Mouse (Mus musculus): ENCODE results near the gene Sorl1. TPM values are rescaled to one million over a fixed set of nuclear protein-coding genes. Genes with fewer than 3 reads are reported as not detected.
A peak's percentile ranks its signal among the peaks of the same experiment; 100 is the strongest.

Gene Sorl1
- polyA plus RNA-seq, 1 experiment from 2014 or later: 9.3 TPM

- H3K4me1 ChIP-seq (ENCODE audit: control insufficient read depth, insufficient read depth, low read length): no peaks in the 10 kb centered on the region
- H3K36me3 ChIP-seq (ENCODE audit: control insufficient read depth, insufficient read depth, low read length): peaks cover 40% of the 10 kb centered on the region
- H3K4me2 ChIP-seq (ENCODE audit: low read depth, low read length): no peak overlapping the region
- H3K9me3 ChIP-seq (ENCODE audit: control insufficient read depth, low read length): no peaks in the 10 kb centered on the region
- no peak overlapping the region for H3K4me3 ChIP-seq (ENCODE audit: low read depth, low read length)
- ATAC-seq (ENCODE audit: low read depth) (peak; percentile 85), DNase-seq (ENCODE audit: low spot score) (peak; percentile 77)
- no peaks in the 10 kb centered on the region for H3K27me3 ChIP-seq (replicated peaks; ENCODE audit: control insufficient read depth, insufficient read depth, low read length)
- H3K27ac ChIP-seq (replicated peaks; ENCODE audit: low read depth, low read length): no peak overlapping the region
- H3K9ac ChIP-seq (ENCODE audit: low read depth, low read length): no peak overlapping the region
- 73% methylated on average over 25 of the region's 25 CpGs for WGBS
Measured at GRCm38 (mm10) chr9:41973775-41974657, 150.1 kb downstream of the Sorl1 start.

GRCm38 (mm10) chr9:41969961-41970360 is 154.1 kb downstream of the Sorl1 start:
- 93% methylated on average over 8 of the region's 8 CpGs for WGBS
- DNase-seq (ENCODE audit: low spot score): no peak

GRCm38 (mm10) chr9:41968673-41969460 is 155.2 kb downstream of the Sorl1 start:
- Histone ChIP-seq H3K27me3 (replicated peaks; ENCODE audit: control insufficient read depth, insufficient read depth, low read length) (no peaks in the 10 kb centered on the region), H3K4me1 (ENCODE audit: control insufficient read depth, insufficient read depth, low read length) (no peaks in the 10 kb centered on the region), H3K4me2 (ENCODE audit: low read depth, low read length) (no peak overlapping the region), H3K9me3 (ENCODE audit: control insufficient read depth, low read length) (no peaks in the 10 kb centered on the region), H3K4me3 (ENCODE audit: low read depth, low read length) (no peak overlapping the region), H3K27ac (replicated peaks; ENCODE audit: low read depth, low read length) (no peak overlapping the region), H3K36me3 (ENCODE audit: control insufficient read depth, insufficient read depth, low read length) (peaks cover 15% of the 10 kb centered on the region), H3K9ac (ENCODE audit: low read depth, low read length) (no peak overlapping the region)
- DNase-seq (ENCODE audit: low spot score) (no peak), ATAC-seq (ENCODE audit: low read depth) (no peak)
- 95% methylated on average over 15 of the region's 15 CpGs for WGBS

More at GRCm38 (mm10) chr9:41969961-41970360, 154.1 kb downstream of the Sorl1 start:
- Histone ChIP-seq H3K27me3 (replicated peaks; ENCODE audit: control insufficient read depth, insufficient read depth, low read length) (no peaks in the 10 kb centered on the region), H3K4me2 (ENCODE audit: low read depth, low read length) (no peak overlapping the region), H3K36me3 (ENCODE audit: control insufficient read depth, insufficient read depth, low read length) (peaks cover 15% of the 10 kb centered on the region), H3K27ac (replicated peaks; ENCODE audit: low read depth, low read length) (no peak overlapping the region), H3K4me3 (ENCODE audit: low read depth, low read length) (no peak overlapping the region), H3K9me3 (ENCODE audit: control insufficient read depth, low read length) (no peaks in the 10 kb centered on the region), H3K4me1 (ENCODE audit: control insufficient read depth, insufficient read depth, low read length) (no peaks in the 10 kb centered on the region), H3K9ac (ENCODE audit: low read depth, low read length) (no peak overlapping the region)
- ATAC-seq (ENCODE audit: low read depth): no peak

GRCm38 (mm10) chr9:41961274-41961673 is 162.8 kb downstream of the Sorl1 start:
- Histone ChIP-seq H3K27ac (replicated peaks; ENCODE audit: low read depth, low read length) (peak overlapping the region; percentile 41), H3K27me3 (replicated peaks; ENCODE audit: control insufficient read depth, insufficient read depth, low read length) (no peaks in the 10 kb centered on the region), H3K9me3 (ENCODE audit: control insufficient read depth, low read length) (no peaks in the 10 kb centered on the region), H3K9ac (ENCODE audit: low read depth, low read length) (no peak overlapping the region), H3K4me3 (ENCODE audit: low read depth, low read length) (no peak overlapping the region), H3K4me2 (ENCODE audit: low read depth, low read length) (no peak overlapping the region), H3K4me1 (ENCODE audit: control insufficient read depth, insufficient read depth, low read length) (peaks cover 5% of the 10 kb centered on the region), H3K36me3 (ENCODE audit: control insufficient read depth, insufficient read depth, low read length) (no peaks in the 10 kb centered on the region)
- DNase-seq (ENCODE audit: low spot score): peak; percentile 58
- peak; percentile 48; the same call in 1 of the 2 replicates for ATAC-seq (ENCODE audit: low read depth)
- WGBS: 61% methylated on average over 10 of the region's 10 CpGs

GRCm38 (mm10) chr9:41958282-41958681 is 165.8 kb downstream of the Sorl1 start:
- WGBS: 88% methylated on average over 9 of the region's 9 CpGs
- Histone ChIP-seq H3K36me3 (ENCODE audit: control insufficient read depth, insufficient read depth, low read length) (no peaks in the 10 kb centered on the region), H3K27me3 (replicated peaks; ENCODE audit: control insufficient read depth, insufficient read depth, low read length) (no peaks in the 10 kb centered on the region), H3K9ac (ENCODE audit: low read depth, low read length) (no peak overlapping the region), H3K4me1 (ENCODE audit: control insufficient read depth, insufficient read depth, low read length) (peaks cover 6% of the 10 kb centered on the region), H3K27ac (replicated peaks; ENCODE audit: low read depth, low read length) (no peak overlapping the region), H3K4me3 (ENCODE audit: low read depth, low read length) (no peak overlapping the region), H3K4me2 (ENCODE audit: low read depth, low read length) (no peak overlapping the region), H3K9me3 (ENCODE audit: control insufficient read depth, low read length) (no peaks in the 10 kb centered on the region)
- DNase-seq (ENCODE audit: low spot score) (no peak), ATAC-seq (ENCODE audit: low read depth) (no peak)

GRCm38 (mm10) chr9:41953486-41953885 is 170.6 kb downstream of the Sorl1 start:
- WGBS: 7% methylated on average over 8 of the region's 8 CpGs
- peak; percentile 95 for DNase-seq (ENCODE audit: low spot score)
- H3K4me3 ChIP-seq (ENCODE audit: low read depth, low read length): no peak overlapping the region
- H3K27me3 ChIP-seq (replicated peaks; ENCODE audit: control insufficient read depth, insufficient read depth, low read length): no peaks in the 10 kb centered on the region
- no peaks in the 10 kb centered on the region for H3K36me3 ChIP-seq (ENCODE audit: control insufficient read depth, insufficient read depth, low read length)
- no peaks in the 10 kb centered on the region for H3K9me3 ChIP-seq (ENCODE audit: control insufficient read depth, low read length)
- peak overlapping the region; percentile 82 for H3K4me2 ChIP-seq (ENCODE audit: low read depth, low read length)
- peak overlapping the region; percentile 97 for H3K27ac ChIP-seq (replicated peaks; ENCODE audit: low read depth, low read length)
- H3K9ac ChIP-seq (ENCODE audit: low read depth, low read length): peak overlapping the region; percentile 36
- H3K4me1 ChIP-seq (ENCODE audit: control insufficient read depth, insufficient read depth, low read length): peaks cover 32% of the 10 kb centered on the region
- ATAC-seq (ENCODE audit: low read depth): no peak

- no peak overlapping the region for H3K4me3 ChIP-seq (ENCODE audit: low read depth, low read length)
- DNase-seq (ENCODE audit: low spot score) (peak; percentile 66), ATAC-seq (ENCODE audit: low read depth) (no peak)
- peak overlapping the region; percentile 97 for H3K27ac ChIP-seq (replicated peaks; ENCODE audit: low read depth, low read length)
- no peaks in the 10 kb centered on the region for H3K27me3 ChIP-seq (replicated peaks; ENCODE audit: control insufficient read depth, insufficient read depth, low read length)
- no peaks in the 10 kb centered on the region for H3K36me3 ChIP-seq (ENCODE audit: control insufficient read depth, insufficient read depth, low read length)
- peaks cover 32% of the 10 kb centered on the region for H3K4me1 ChIP-seq (ENCODE audit: control insufficient read depth, insufficient read depth, low read length)
- peak overlapping the region; percentile 82 for H3K4me2 ChIP-seq (ENCODE audit: low read depth, low read length)
- peak overlapping the region; percentile 17; the same call in 1 of the 2 replicates for H3K9ac ChIP-seq (ENCODE audit: low read depth, low read length)
- H3K9me3 ChIP-seq (ENCODE audit: control insufficient read depth, low read length): no peaks in the 10 kb centered on the region
- WGBS: 27% methylated on average over 7 of the region's 7 CpGs
Measured at GRCm38 (mm10) chr9:41952650-41953204, 171.4 kb downstream of the Sorl1 start.

- WGBS: 10% methylated on average over 16 of the region's 16 CpGs
- Histone ChIP-seq H3K36me3 (ENCODE audit: control insufficient read depth, insufficient read depth, low read length) (no peaks in the 10 kb centered on the region), H3K9ac (ENCODE audit: low read depth, low read length) (peak overlapping the region; percentile 77), H3K27ac (replicated peaks; ENCODE audit: low read depth, low read length) (peak overlapping the region; percentile 97), H3K4me2 (ENCODE audit: low read depth, low read length) (peak overlapping the region; percentile 82), H3K4me1 (ENCODE audit: control insufficient read depth, insufficient read depth, low read length) (peaks cover 32% of the 10 kb centered on the region), H3K9me3 (ENCODE audit: control insufficient read depth, low read length) (no peaks in the 10 kb centered on the region), H3K4me3 (ENCODE audit: low read depth, low read length) (peak overlapping the region; percentile 46), H3K27me3 (replicated peaks; ENCODE audit: control insufficient read depth, insufficient read depth, low read length) (no peaks in the 10 kb centered on the region)
- ATAC-seq (ENCODE audit: low read depth): peak; percentile 44; the same call in 1 of the 2 replicates
- DNase-seq (ENCODE audit: low spot score): peak; percentile 91
Measured at GRCm38 (mm10) chr9:41951472-41952129, 172.5 kb downstream of the Sorl1 start.
